Mouse (Mus musculus) olfactory bulb, adult 2 months (tissue): Measurements from ENCODE around the gene Ttc30a2.

ENCODE experiments used
- CTCF ChIP-seq: fragments of 200-500 bp; IDR thresholded peaks from 2 replicates; pipeline ENCODE4 v1.5.1; 2012; ENCODE audit warnings: low read depth, mild to moderate bottlenecking, low read length, moderate library complexity; ENCODE audit not compliant: insufficient read depth
- POLR2A ChIP-seq: fragments of 200-500 bp; IDR thresholded peaks from 2 replicates; pipeline ENCODE4 v1.6.1; 2012; ENCODE audit warnings: mild to moderate bottlenecking, low read depth, low read length, moderate library complexity; ENCODE audit not compliant: insufficient read depth

- TF ChIP-seq POLR2A (no peak), CTCF (no peak)
Observed at GRCm38 (mm10) chr2:75926061-75926460, 51.9 kb downstream of the Ttc30a2 start.
